Mouse (Mus musculus): Measurements from ENCODE around the gene Nop2. TPM values are rescaled to one million over a fixed set of nuclear protein-coding genes. Genes with fewer than 3 reads are reported as not detected.

Nop2 gene
- 10 to 100 TPM; 26.4 to 26.6 TPM for total RNA-seq (2021)

GRCm38 (mm10) chr6:125131302-125132156 lies at the start of gene Nop2:
Gene Nop2, plus strand, starts transcription at chr6:125131909.
- intact Hi-C loops (cut with DNase I) = loop anchor here (2.0 kb wide), 1 partner anchor 15 kb away; no protein-coding TSS in a partner anchor
- peak; percentile 82 to 83 for DNase-seq (ENCODE audit: low spot score in 2 of 2)

GRCm38 (mm10) chr6:125082801-125083386 lies 48.8 kb upstream of the Nop2 start:
- intact Hi-C loops (cut with DNase I) = loop anchor here (5.0 to 10.0 kb wide), 3 partner anchors 78 to 228 kb away; partner anchors contain the start of genes Mlf2, P3h3 and Zfp384
- DNase-seq (ENCODE audit: low spot score in 2 of 2) = no peak

GRCm38 (mm10) chr6:125084424-125084823 lies 47.3 kb upstream of the Nop2 start:
- peak; percentile 32 to 54 for DNase-seq (ENCODE audit: low spot score in 2 of 2)
- intact Hi-C loops (cut with DNase I) = loop anchor here (2.0 to 10.0 kb wide), 4 partner anchors 38 to 230 kb away; partner anchors contain the start of genes Mlf2, P3h3 and Zfp384

- DNase-seq (ENCODE audit: low spot score in 2 of 2) = no peak
- intact Hi-C loops (cut with DNase I) = loop anchor here (5.0 to 10.0 kb wide), 3 partner anchors 83 to 233 kb away; partner anchors contain the start of genes P3h3 and Zfp384
Observed at GRCm38 (mm10) chr6:125087937-125088336, 43.8 kb upstream of the Nop2 start.

GRCm38 (mm10) chr6:125088561-125089321 lies 43.0 kb upstream of the Nop2 start:
- intact Hi-C loops (cut with DNase I) = loop anchor here (5.0 to 10.0 kb wide), 3 partner anchors 84 to 234 kb away; partner anchors contain the start of genes P3h3 and Zfp384
- peak; percentile 68 to 71 for DNase-seq (ENCODE audit: low spot score in 2 of 2)

- intact Hi-C loops (cut with DNase I) = loop anchor here (5.0 to 10.0 kb wide), 3 partner anchors 85 to 235 kb away; partner anchors contain the start of genes P3h3 and Zfp384
- peak; percentile 88 for DNase-seq (ENCODE audit: low spot score in 2 of 2)
Observed at GRCm38 (mm10) chr6:125089521-125090321, 42.0 kb upstream of the Nop2 start.

GRCm38 (mm10) chr6:125090341-125091085 lies 41.2 kb upstream of the Nop2 start:
- intact Hi-C loops (cut with DNase I) = no loop called here

GRCm38 (mm10) chr6:125092372-125092771 lies 39.3 kb upstream of the Nop2 start:
- no peak for DNase-seq (ENCODE audit: low spot score in 2 of 2)
- intact Hi-C loops (cut with DNase I) = no loop called here

More at GRCm38 (mm10) chr6:125090341-125091085, 41.2 kb upstream of the Nop2 start:
- no peak for DNase-seq (ENCODE audit: low spot score in 2 of 2)

GRCm38 (mm10) chr6:125094843-125095242 lies 36.9 kb upstream of the Nop2 start:
- DNase-seq (ENCODE audit: low spot score in 2 of 2) = no peak
- intact Hi-C loops (cut with DNase I) = loop anchor here (5.0 kb wide), 1 partner anchor 72 kb away; the partner anchor contains the start of gene Gapdh

GRCm38 (mm10) chr6:125095391-125096278 lies 36.1 kb upstream of the Nop2 start, which contains the start of gene Chd4:
Gene Chd4, plus strand, starts transcription at chr6:125095981.
- intact Hi-C loops (cut with DNase I) = loop anchor here (5.0 kb wide), 1 partner anchor 72 kb away; the partner anchor contains the start of gene Gapdh
- DNase-seq (ENCODE audit: low spot score in 2 of 2) = peak; percentile 89 to 91

- DNase-seq (ENCODE audit: low spot score in 2 of 2) = no peak
- intact Hi-C loops (cut with DNase I) = loop anchor here (5.0 kb wide), 1 partner anchor 71 kb away; the partner anchor contains the start of gene Gapdh
Observed at GRCm38 (mm10) chr6:125096279-125096596, 35.5 kb upstream of the Nop2 start.

GRCm38 (mm10) chr6:125096597-125097345 lies 34.9 kb upstream of the Nop2 start:
- intact Hi-C loops (cut with DNase I) = loop anchor here (5.0 kb wide), 1 partner anchor 71 kb away; the partner anchor contains the start of gene Gapdh
- peak; percentile 35 to 53 for DNase-seq (ENCODE audit: low spot score in 2 of 2)

GRCm38 (mm10) chr6:125097346-125097689 lies 34.4 kb upstream of the Nop2 start:
- DNase-seq (ENCODE audit: low spot score in 2 of 2) = peak in 1 of 2 experiments; percentile 39
- intact Hi-C loops (cut with DNase I) = loop anchor here (5.0 kb wide), 1 partner anchor 70 kb away; the partner anchor contains the start of gene Gapdh

- peak in 1 of 2 experiments; percentile 22 for DNase-seq (ENCODE audit: low spot score in 2 of 2)
- intact Hi-C loops (cut with DNase I) = loop anchor here (5.0 kb wide), 1 partner anchor 69 kb away; the partner anchor contains the start of gene Gapdh
Observed at GRCm38 (mm10) chr6:125097951-125098350, 33.8 kb upstream of the Nop2 start.

GRCm38 (mm10) chr6:125098513-125098912 lies 33.2 kb upstream of the Nop2 start:
- intact Hi-C loops (cut with DNase I) = loop anchor here (5.0 kb wide), 1 partner anchor 69 kb away; the partner anchor contains the start of gene Gapdh
- DNase-seq (ENCODE audit: low spot score in 2 of 2) = no peak

- intact Hi-C loops (cut with DNase I) = loop anchor here (5.0 kb wide), 1 partner anchor 68 kb away; the partner anchor contains the start of gene Gapdh
- DNase-seq (ENCODE audit: low spot score in 2 of 2) = peak in 1 of 2 experiments; percentile 30
Observed at GRCm38 (mm10) chr6:125099421-125099971, 32.2 kb upstream of the Nop2 start.

All from left cerebral cortex, postnatal 36 days (tissue).